Mouse (Mus musculus): Measurements from ENCODE around the gene Fpgs. TPM values are rescaled to one million over a fixed set of nuclear protein-coding genes. Genes with fewer than 3 reads are reported as not detected.

Gene Fpgs
- polyA plus RNA-seq, 1 experiment: 20.7 TPM

GRCm38 (mm10) chr2:32711301-32712056 lies 7.5 kb upstream of the Fpgs start:
- H3K79me2 ChIP-seq (ENCODE audit: control insufficient read depth, insufficient read depth): peaks cover 47% of the 10 kb centered on the region
- H3K4me3 ChIP-seq: peak overlapping the region; percentile 65
- no peaks in the 10 kb centered on the region for H3K27me3 ChIP-seq (ENCODE audit: control insufficient read depth, insufficient read depth, insufficient read length)
- TF ChIP-seq SRF (IDR thresholded peaks at IDR 0.05; ENCODE audit: control insufficient read depth, insufficient read length, low read depth) (no peak), REST (IDR thresholded peaks at IDR 0.05; ENCODE audit: insufficient read depth, insufficient read length) (no peak), E2F4 (IDR thresholded peaks at IDR 0.05; ENCODE audit: insufficient read depth) (no peak), TCF12 (IDR thresholded peaks at IDR 0.05; ENCODE audit: insufficient read depth, poor library complexity, severe bottlenecking) (no peak), CEBPB (IDR thresholded peaks at IDR 0.05; ENCODE audit: insufficient read depth, poor library complexity, severe bottlenecking) (no peak), POLR2AphosphoS2 (IDR thresholded peaks at IDR 0.05; ENCODE audit: insufficient read length, low read depth) (no peak)
- peak overlapping the region; percentile 99 for H3K4me2 ChIP-seq (ENCODE audit: low read depth)
- H3K36me3 ChIP-seq (ENCODE audit: control insufficient read depth, insufficient read depth): peaks cover 41% of the 10 kb centered on the region
- H3ac ChIP-seq (ENCODE audit: control insufficient read depth, insufficient read length): peak overlapping the region; percentile 87

- H3K4me2 ChIP-seq (ENCODE audit: low read depth): no peak overlapping the region
- H3K36me3 ChIP-seq (ENCODE audit: control insufficient read depth, insufficient read depth): peaks cover 49% of the 10 kb centered on the region
- no peak overlapping the region for H3ac ChIP-seq (ENCODE audit: control insufficient read depth, insufficient read length)
- no peak for TF ChIP-seq USF1 (IDR thresholded peaks at IDR 0.05; ENCODE audit: low read depth)
- TF ChIP-seq POLR2AphosphoS2 (IDR thresholded peaks at IDR 0.05; ENCODE audit: insufficient read length, low read depth): no peak
- no peak for TF ChIP-seq MYOG (IDR thresholded peaks at IDR 0.05; ENCODE audit: control insufficient read depth in 1 of 3, insufficient read depth in 1 of 3, insufficient read length in 2 of 3, low read depth in 2 of 3)
- TF ChIP-seq SRF (IDR thresholded peaks at IDR 0.05; ENCODE audit: control insufficient read depth, insufficient read length, low read depth): no peak
- no peak for TF ChIP-seq E2F4 (IDR thresholded peaks at IDR 0.05; ENCODE audit: insufficient read depth)
- no peak for TF ChIP-seq POLR2A (IDR thresholded peaks at IDR 0.05; ENCODE audit: insufficient read length, low read depth)
- no peak for TF ChIP-seq TCF12 (IDR thresholded peaks at IDR 0.05; ENCODE audit: insufficient read depth, poor library complexity, severe bottlenecking)
- TF ChIP-seq CEBPB (IDR thresholded peaks at IDR 0.05; ENCODE audit: insufficient read depth, poor library complexity, severe bottlenecking): no peak
- no peak for TF ChIP-seq MAX (IDR thresholded peaks at IDR 0.05; ENCODE audit: low read depth)
- no peak for TF ChIP-seq MYOD1 (IDR thresholded peaks at IDR 0.05; ENCODE audit: control insufficient read depth in 1 of 3, insufficient read length in 2 of 3, low read depth in 2 of 3)
- TF ChIP-seq REST (IDR thresholded peaks at IDR 0.05; ENCODE audit: insufficient read depth, insufficient read length): no peak
- TF ChIP-seq TCF3 (IDR thresholded peaks at IDR 0.05; ENCODE audit: insufficient read length, low read depth): no peak
- H3K79me2 ChIP-seq (ENCODE audit: control insufficient read depth, insufficient read depth): peaks cover 47% of the 10 kb centered on the region
- H3K27me3 ChIP-seq (ENCODE audit: control insufficient read depth, insufficient read depth, insufficient read length): no peaks in the 10 kb centered on the region
- H3K4me3 ChIP-seq: no peak overlapping the region
Measured at GRCm38 (mm10) chr2:32710425-32710824, 6.5 kb upstream of the Fpgs start.

- TF ChIP-seq CEBPB (IDR thresholded peaks at IDR 0.05; ENCODE audit: insufficient read depth, poor library complexity, severe bottlenecking) (no peak), MYOD1 (IDR thresholded peaks at IDR 0.05; ENCODE audit: control insufficient read depth in 1 of 3, insufficient read length in 2 of 3, low read depth in 2 of 3) (no peak), MYOG (IDR thresholded peaks at IDR 0.05; ENCODE audit: control insufficient read depth in 1 of 3, insufficient read depth in 1 of 3, insufficient read length in 2 of 3, low read depth in 2 of 3) (no peak), REST (IDR thresholded peaks at IDR 0.05; ENCODE audit: insufficient read depth, insufficient read length) (no peak)
- peaks cover 52% of the 10 kb centered on the region for H3K36me3 ChIP-seq (ENCODE audit: control insufficient read depth, insufficient read depth)
- no peak overlapping the region for H3K4me2 ChIP-seq (ENCODE audit: low read depth)
- no peaks in the 10 kb centered on the region for H3K27me3 ChIP-seq (ENCODE audit: control insufficient read depth, insufficient read depth, insufficient read length)
- H3K4me3 ChIP-seq: no peak overlapping the region
- no peak overlapping the region for H3ac ChIP-seq (ENCODE audit: control insufficient read depth, insufficient read length)
- H3K79me2 ChIP-seq (ENCODE audit: control insufficient read depth, insufficient read depth): peaks cover 47% of the 10 kb centered on the region
Measured at GRCm38 (mm10) chr2:32709521-32710137, 5.7 kb upstream of the Fpgs start.

- Histone ChIP-seq H3K36me3 (ENCODE audit: control insufficient read depth, insufficient read depth) (peaks cover 52% of the 10 kb centered on the region), H3K4me2 (ENCODE audit: low read depth) (no peak overlapping the region), H3K27me3 (ENCODE audit: control insufficient read depth, insufficient read depth, insufficient read length) (no peaks in the 10 kb centered on the region), H3K79me2 (ENCODE audit: control insufficient read depth, insufficient read depth) (peaks cover 47% of the 10 kb centered on the region), H3ac (ENCODE audit: control insufficient read depth, insufficient read length) (no peak overlapping the region), H3K4me3 (no peak overlapping the region)
- TF ChIP-seq USF1 (IDR thresholded peaks at IDR 0.05; ENCODE audit: low read depth): no peak
- TF ChIP-seq E2F4 (IDR thresholded peaks at IDR 0.05; ENCODE audit: insufficient read depth): no peak
- TF ChIP-seq TCF3 (IDR thresholded peaks at IDR 0.05; ENCODE audit: insufficient read length, low read depth): no peak
- no peak for TF ChIP-seq MYOG (IDR thresholded peaks at IDR 0.05; ENCODE audit: control insufficient read depth in 1 of 3, insufficient read depth in 1 of 3, insufficient read length in 2 of 3, low read depth in 2 of 3)
- no peak for TF ChIP-seq POLR2AphosphoS2 (IDR thresholded peaks at IDR 0.05; ENCODE audit: insufficient read length, low read depth)
- TF ChIP-seq REST (IDR thresholded peaks at IDR 0.05; ENCODE audit: insufficient read depth, insufficient read length): no peak
- TF ChIP-seq POLR2A (IDR thresholded peaks at IDR 0.05; ENCODE audit: insufficient read length, low read depth): no peak
- TF ChIP-seq SRF (IDR thresholded peaks at IDR 0.05; ENCODE audit: control insufficient read depth, insufficient read length, low read depth): no peak
- no peak for TF ChIP-seq MYOD1 (IDR thresholded peaks at IDR 0.05; ENCODE audit: control insufficient read depth in 1 of 3, insufficient read length in 2 of 3, low read depth in 2 of 3)
- no peak for TF ChIP-seq TCF12 (IDR thresholded peaks at IDR 0.05; ENCODE audit: insufficient read depth, poor library complexity, severe bottlenecking)
Measured at GRCm38 (mm10) chr2:32708643-32709042, 4.7 kb upstream of the Fpgs start.
